Mouse (Mus musculus): ENCODE results near the gene Gm826. TPM values are rescaled to one million over a fixed set of nuclear protein-coding genes. Genes with fewer than 3 reads are reported as not detected.

Gene Gm826
- total RNA-seq, 2 experiments from 2014 or later: 6.1 to 6.2 TPM

GRCm38 (mm10) chr2:160303992-160304391, 30.0 kb downstream of the Gm826 start:
- intact Hi-C loops (cut with DNase I): no loop called here
- no peak for DNase-seq

DNA sequence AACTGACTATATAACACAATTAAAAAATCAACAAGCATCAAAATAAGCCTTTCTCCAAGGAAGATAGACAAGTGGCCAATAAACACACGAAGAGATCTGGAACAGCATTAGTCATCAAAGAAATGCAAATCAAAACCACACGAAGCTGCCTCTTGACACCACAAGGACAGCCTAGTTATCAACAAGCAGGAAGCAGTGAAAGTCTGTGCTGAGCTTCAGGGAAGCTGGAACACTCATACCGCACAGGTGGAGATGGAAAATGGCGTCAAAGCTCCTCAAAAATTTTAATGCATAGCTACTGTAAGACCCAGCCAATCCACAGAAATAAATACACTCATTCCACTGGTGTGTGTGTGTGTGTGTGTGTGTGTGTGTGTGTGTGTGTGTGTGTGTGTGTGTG, 31.9 kb downstream of the Gm826 start:
- intact Hi-C loops (cut with DNase I): no loop called here
- DNase-seq: no peak

GRCm38 (mm10) chr2:160298586-160298985, 35.4 kb downstream of the Gm826 start:
- intact Hi-C loops (cut with DNase I): no loop called here
- no peak for DNase-seq

DNA sequence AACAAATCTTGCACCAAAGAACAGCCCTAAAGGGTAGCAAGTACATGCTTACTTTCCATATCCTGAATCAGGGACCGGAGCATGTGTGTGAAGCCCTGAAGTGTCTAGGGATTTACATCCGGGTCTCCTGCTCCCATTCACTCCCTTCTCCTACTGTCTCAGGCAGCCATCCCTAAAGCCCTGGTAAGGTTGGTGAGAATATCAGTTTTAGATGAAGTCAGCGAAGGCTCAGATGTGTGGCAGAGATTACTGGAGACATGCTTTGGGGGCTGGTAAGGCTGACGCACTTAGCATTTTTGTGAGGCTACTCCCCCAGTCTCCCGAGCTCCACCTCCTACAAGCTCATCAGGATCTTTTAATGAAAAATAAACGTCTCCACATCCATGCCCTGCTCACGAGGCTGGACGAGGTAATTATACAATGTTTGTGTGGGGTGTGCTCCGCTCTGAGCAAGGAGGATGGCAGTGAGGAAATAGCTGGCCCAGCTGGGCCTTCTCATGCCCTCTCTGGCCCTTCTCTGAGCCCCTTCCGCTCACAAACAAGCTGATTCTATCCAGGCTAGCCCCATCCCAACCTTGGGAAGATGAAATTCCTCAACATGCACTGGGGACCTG, 45.3 kb downstream of the Gm826 start:
- intact Hi-C loops (cut with DNase I): no loop called here
- DNase-seq: no peak

GRCm38 (mm10) chr2:160275959-160276657, 57.9 kb downstream of the Gm826 start:
- intact Hi-C loops (cut with DNase I): no loop called here
- peak in 1 of 2 experiments; percentile 5 for DNase-seq

GRCm38 (mm10) chr2:160267828-160268453, 66.0 kb downstream of the Gm826 start:
- intact Hi-C loops (cut with DNase I): no loop called here

DNA sequence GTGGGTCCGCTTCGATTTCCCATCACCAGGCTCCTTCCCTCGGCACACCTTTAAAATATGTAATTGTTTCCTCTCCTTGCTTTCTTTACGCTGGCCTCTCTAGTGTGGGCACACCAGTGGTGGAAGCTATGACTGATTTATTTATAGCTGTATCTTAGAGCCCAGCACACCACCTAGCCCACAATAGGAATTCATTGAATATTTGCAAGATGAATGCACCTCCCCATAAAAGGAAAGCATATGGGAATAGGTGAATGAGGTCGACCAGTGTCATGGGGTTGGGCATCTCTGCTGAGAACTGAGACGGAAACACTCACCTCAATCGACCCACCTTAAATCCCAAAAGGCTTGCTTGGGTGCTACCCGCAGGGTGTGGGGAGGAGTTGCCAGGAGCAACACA, 70.1 kb downstream of the Gm826 start:
- DNase-seq: no peak
- intact Hi-C loops (cut with DNase I): no loop called here

More at GRCm38 (mm10) chr2:160267828-160268453, 66.0 kb downstream of the Gm826 start:
- DNase-seq: no peak

- DNase-seq: no peak
- intact Hi-C loops (cut with DNase I): no loop called here
Measured at GRCm38 (mm10) chr2:160261538-160261937, 72.4 kb downstream of the Gm826 start.

Other genes starting within 250 kb of the Gm826 start
- gene Mafb, start 32.9 kb upstream of the Gm826 start, total RNA-seq (2021): 10 to 100 TPM; 11.2 to 12.1 TPM